Mouse (Mus musculus) lung, postnatal 0 days (tissue): ENCODE results near the gene Exoc6b. TPM values are rescaled to one million over a fixed set of nuclear protein-coding genes. Genes with fewer than 3 reads are reported as not detected.

Experiments used
- ATAC-seq: fragments of 200-750 bp; cut with Nextera tagmentation; 2 replicates; pipeline ENCODE4 v1.8.0; 2017; ENCODE audit warnings: moderate library complexity
- DNase-seq: peaks from one replicate; pipeline ENCODE4 v3.0.0-alpha.2; 2016; ENCODE audit warnings: low spot score
- H3K27ac ChIP-seq: fragments of 300-500 bp; sonication (generic); 2 replicates; pipeline ENCODE4 v1.5.1; 2014; ENCODE audit warnings: antibody characterized with exemption, mild to moderate bottlenecking, low read length, mixed read lengths
- H3K27me3 ChIP-seq: fragments of 300-500 bp; sonication (generic); replicated peaks from 2 replicates; pipeline ENCODE4 v1.6.1; 2014; ENCODE audit warnings: low read length, mixed read lengths; ENCODE audit not compliant: insufficient read depth
- H3K36me3 ChIP-seq: fragments of 300-500 bp; sonication (generic); 2 replicates; pipeline ENCODE4 v1.6.1; 2014; ENCODE audit warnings: low read length, mixed read lengths; ENCODE audit not compliant: insufficient read depth
- H3K4me1 ChIP-seq: fragments of 300-500 bp; sonication (generic); 2 replicates; pipeline ENCODE4 v1.6.1; 2014; ENCODE audit warnings: antibody characterized with exemption, low read depth, low read length, mixed read lengths; ENCODE audit not compliant: insufficient read depth
- H3K4me2 ChIP-seq: fragments of 300-500 bp; sonication (generic); replicated peaks from 2 replicates; pipeline ENCODE4 v1.6.1; 2014; ENCODE audit warnings: low read depth, mild to moderate bottlenecking, low read length, moderate library complexity, mixed read lengths
- H3K4me3 ChIP-seq: fragments of 300-500 bp; sonication (generic); 2 replicates; pipeline ENCODE4 v1.5.1; 2014; ENCODE audit warnings: low read depth, low read length
- H3K9ac ChIP-seq: fragments of 300-500 bp; sonication (generic); replicated peaks from 2 replicates; pipeline ENCODE4 v1.6.1; 2014; ENCODE audit warnings: low read depth, mild to moderate bottlenecking
- H3K9me3 ChIP-seq: fragments of 300-500 bp; sonication (generic); 2 replicates; pipeline ENCODE4 v1.6.1; 2016; ENCODE audit warnings: low read length, mixed read lengths
- CTCF ChIP-seq: IDR thresholded peaks from 2 replicates; pipeline ENCODE4 v1.5.1; 2016; ENCODE audit warnings: antibody characterized with exemption, mild to moderate bottlenecking
- EP300 ChIP-seq: IDR thresholded peaks from 2 replicates; pipeline ENCODE4 v1.6.1; 2016; ENCODE audit warnings: antibody characterized with exemption, mild to moderate bottlenecking, control low read depth
- WGBS: fragments of 180-500 bp; shearing (Covaris S2); extraction: QIAGEN DNeasy Blood & Tissue Kit; methylation state at CpG from one replicate; pipeline ENCODE4 v1.1.7; 2014; 5-methylcytosine and 5-hydroxymethylcytosine counted together
- polyA plus RNA-seq: library from polyadenylated mRNA; unstranded; fragments of >200 nt; fragmentation: Nextera tagmentation; extraction: Ambion mirVana; gene quantifications from 2 replicates; pipeline ENCODE4 v1.2.1, GENCODE M21; 2015

The Exoc6b gene
- polyA plus RNA-seq, 1 experiment from 2014 or later = 14.8 TPM

- Histone ChIP-seq H3K27ac (no peak overlapping the region), H3K4me1 (no peaks in the 10 kb centered on the region), H3K9ac (no peak overlapping the region), H3K27me3 (no peaks in the 10 kb centered on the region), H3K4me2 (no peak overlapping the region), H3K36me3 (no peaks in the 10 kb centered on the region), H3K4me3 (no peak overlapping the region), H3K9me3 (no peaks in the 10 kb centered on the region)
- ATAC-seq (no peak), DNase-seq (no peak)
- TF ChIP-seq CTCF (no peak), EP300 (no peak)
- 94% methylated on average over 3 of the region's 3 CpGs for WGBS
Observed at GRCm38 (mm10) chr6:84961763-84962162, 107.5 kb downstream of the Exoc6b start.

- no peaks in the 10 kb centered on the region for H3K9me3 ChIP-seq
- TF ChIP-seq EP300 (no peak), CTCF (no peak)
- H3K4me1 ChIP-seq = no peaks in the 10 kb centered on the region
- no peak overlapping the region for H3K27ac ChIP-seq
- 84% methylated on average over 2 of the region's 2 CpGs for WGBS
- ATAC-seq (no peak), DNase-seq (no peak)
- no peak overlapping the region for H3K4me3 ChIP-seq
- H3K4me2 ChIP-seq = no peak overlapping the region
- H3K27me3 ChIP-seq = no peaks in the 10 kb centered on the region
- no peak overlapping the region for H3K9ac ChIP-seq
- no peaks in the 10 kb centered on the region for H3K36me3 ChIP-seq
Observed at GRCm38 (mm10) chr6:84959520-84959919, 109.8 kb downstream of the Exoc6b start.

GRCm38 (mm10) chr6:84951621-84952020 is 117.7 kb downstream of the Exoc6b start:
- DNase-seq (no peak), ATAC-seq (no peak)
- H3K4me1 ChIP-seq = no peaks in the 10 kb centered on the region
- no peaks in the 10 kb centered on the region for H3K9me3 ChIP-seq
- H3K9ac ChIP-seq = no peak overlapping the region
- no peak for TF ChIP-seq CTCF
- TF ChIP-seq EP300 = no peak
- H3K27me3 ChIP-seq = no peaks in the 10 kb centered on the region
- 81% methylated on average over 1 of the region's 1 CpGs for WGBS
- no peak overlapping the region for H3K4me2 ChIP-seq
- H3K4me3 ChIP-seq = no peak overlapping the region
- no peaks in the 10 kb centered on the region for H3K36me3 ChIP-seq
- no peak overlapping the region for H3K27ac ChIP-seq

GRCm38 (mm10) chr6:84946569-84946968 is 122.7 kb downstream of the Exoc6b start:
- no peak for ATAC-seq
- H3K4me2 ChIP-seq = no peak overlapping the region
- H3K27ac ChIP-seq = no peak overlapping the region
- TF ChIP-seq EP300 = no peak
- TF ChIP-seq CTCF = no peak
- no peak overlapping the region for H3K4me3 ChIP-seq
- H3K9me3 ChIP-seq = no peaks in the 10 kb centered on the region
- no peak for DNase-seq
- WGBS = 60% methylated on average over 3 of the region's 3 CpGs
- H3K4me1 ChIP-seq = no peaks in the 10 kb centered on the region
- no peak overlapping the region for H3K9ac ChIP-seq
- H3K36me3 ChIP-seq = no peaks in the 10 kb centered on the region
- no peaks in the 10 kb centered on the region for H3K27me3 ChIP-seq

- H3K36me3 ChIP-seq = no peaks in the 10 kb centered on the region
- DNase-seq (no peak), ATAC-seq (no peak)
- WGBS = 62% methylated on average over 2 of the region's 2 CpGs
- H3K4me3 ChIP-seq = no peak overlapping the region
- no peaks in the 10 kb centered on the region for H3K9me3 ChIP-seq
- TF ChIP-seq CTCF (no peak), EP300 (no peak)
- no peak overlapping the region for H3K4me2 ChIP-seq
- no peaks in the 10 kb centered on the region for H3K4me1 ChIP-seq
- H3K9ac ChIP-seq = no peak overlapping the region
- no peak overlapping the region for H3K27ac ChIP-seq
- H3K27me3 ChIP-seq = no peaks in the 10 kb centered on the region
Observed at GRCm38 (mm10) chr6:84946106-84946505, 123.2 kb downstream of the Exoc6b start.

GRCm38 (mm10) chr6:84932953-84933921 is 136.1 kb downstream of the Exoc6b start:
- H3K9ac ChIP-seq = no peak overlapping the region
- TF ChIP-seq EP300 (peak; percentile 36; the same call in 1 of the 2 replicates), CTCF (no peak)
- peak; percentile 91 for ATAC-seq

More at GRCm38 (mm10) chr6:84932953-84933921, 136.1 kb downstream of the Exoc6b start:
- peak overlapping the region; percentile 62 for H3K27ac ChIP-seq
- H3K9me3 ChIP-seq = no peaks in the 10 kb centered on the region
- no peaks in the 10 kb centered on the region for H3K4me1 ChIP-seq
- 37% methylated on average over 11 of the region's 11 CpGs for WGBS
- 0 out of 2 replicates have a peak overlapping the region, but pooled peaks have one; percentile 1 for H3K4me2 ChIP-seq
- DNase-seq = peak; percentile 68
- no peak overlapping the region for H3K4me3 ChIP-seq
- no peaks in the 10 kb centered on the region for H3K27me3 ChIP-seq
- H3K36me3 ChIP-seq = no peaks in the 10 kb centered on the region
